Mouse (Mus musculus) mouse trophoblast stem cell (cell line): Measurements from ENCODE around the gene Gm37240.

Experiments
- in situ Hi-C, 2 experiments: fragments of 300-500 bp; cut with MseI, MboI; formaldehyde crosslinking; loops; 2 replicates in 1 of 2; 3 replicates in 1 of 2; pipeline ENCODE4 v1.15.1; 2025

Gm37240 gene

DNA sequence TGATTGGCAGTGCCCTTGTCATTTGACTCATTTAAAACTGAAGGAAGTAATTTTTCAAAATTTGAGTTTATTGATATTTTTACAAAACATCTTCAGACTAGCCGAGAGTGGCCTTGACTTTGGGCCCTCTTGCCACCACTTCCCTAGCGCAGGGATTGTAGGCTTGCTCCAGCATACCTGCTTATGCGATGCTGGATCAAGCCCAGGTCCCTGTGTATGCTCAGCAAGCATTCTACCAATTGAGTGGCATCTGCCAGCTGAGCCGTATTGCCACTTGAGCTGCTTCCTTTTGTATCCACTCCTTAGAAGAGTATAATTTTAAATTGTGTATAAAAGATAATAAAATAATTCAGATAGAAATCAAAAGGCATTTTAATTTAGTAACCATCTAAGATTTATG lies 1046.0 kb downstream of the Gm37240 start:
- in situ Hi-C loops: loop anchor here (5.0 to 10.0 kb wide), 2 partner anchors 146 to 149 kb away; no protein-coding TSS in a partner anchor

DNA sequence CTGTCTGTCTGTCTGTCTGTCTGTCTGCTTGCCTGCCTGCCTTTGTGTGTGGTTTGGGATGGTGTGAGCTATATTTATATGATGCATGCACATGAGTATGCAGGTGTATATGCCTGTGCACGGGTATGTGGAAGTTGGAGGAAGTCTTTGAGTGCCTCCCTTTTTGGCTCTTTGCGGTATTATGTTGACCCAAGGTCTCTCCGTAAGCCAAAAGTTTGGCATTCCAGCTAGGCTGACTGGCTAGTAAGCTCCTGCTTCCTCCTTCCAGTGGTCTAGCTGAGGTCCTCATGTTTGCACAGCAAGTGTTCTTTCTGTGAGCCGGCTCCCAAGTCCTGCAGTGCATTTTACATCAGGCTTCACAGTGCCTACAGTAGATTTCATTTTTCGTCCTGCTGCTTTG lies 1047.8 kb downstream of the Gm37240 start:
- in situ Hi-C loops: no loop called here

DNA sequence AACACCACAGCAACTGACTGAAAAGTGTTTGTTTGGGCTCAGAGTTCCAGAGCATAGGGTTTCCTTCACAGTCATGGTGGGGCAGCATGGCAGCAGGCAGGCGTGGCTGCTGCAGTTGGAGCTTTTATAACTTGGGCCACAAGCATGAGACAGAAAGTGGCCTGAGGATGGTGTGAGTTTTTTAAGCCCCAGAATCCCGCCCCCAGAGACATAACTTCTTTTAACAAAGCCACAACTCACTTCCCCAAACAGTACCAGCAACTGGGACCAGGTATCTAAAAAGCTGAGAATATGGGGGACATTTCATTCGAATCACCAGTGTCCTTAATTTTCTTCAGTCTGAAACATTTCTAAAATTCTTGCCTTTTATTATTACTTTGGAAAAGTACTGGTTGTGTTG lies 1049.3 kb downstream of the Gm37240 start:
- in situ Hi-C loops: no loop called here

DNA sequence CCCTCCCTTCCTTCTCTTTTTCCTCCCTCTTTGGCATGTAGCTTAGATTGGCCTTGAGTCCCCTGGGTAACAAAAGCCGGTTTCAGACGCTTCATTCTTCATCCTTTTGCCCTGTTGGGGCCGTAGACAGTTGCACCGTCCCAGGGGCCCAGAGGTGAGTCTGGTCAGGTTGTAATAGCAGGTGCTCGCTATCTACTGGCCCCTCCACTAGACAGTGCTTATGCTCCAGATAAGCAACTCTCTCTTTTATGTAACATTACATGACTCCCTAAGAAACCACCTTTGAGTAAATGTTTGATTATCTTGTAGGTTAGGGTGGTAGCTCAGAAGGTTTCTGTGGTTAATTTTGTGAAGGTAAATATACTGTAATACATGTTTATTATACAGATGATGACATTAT lies 1051.3 kb downstream of the Gm37240 start:
- in situ Hi-C loops: no loop called here

DNA sequence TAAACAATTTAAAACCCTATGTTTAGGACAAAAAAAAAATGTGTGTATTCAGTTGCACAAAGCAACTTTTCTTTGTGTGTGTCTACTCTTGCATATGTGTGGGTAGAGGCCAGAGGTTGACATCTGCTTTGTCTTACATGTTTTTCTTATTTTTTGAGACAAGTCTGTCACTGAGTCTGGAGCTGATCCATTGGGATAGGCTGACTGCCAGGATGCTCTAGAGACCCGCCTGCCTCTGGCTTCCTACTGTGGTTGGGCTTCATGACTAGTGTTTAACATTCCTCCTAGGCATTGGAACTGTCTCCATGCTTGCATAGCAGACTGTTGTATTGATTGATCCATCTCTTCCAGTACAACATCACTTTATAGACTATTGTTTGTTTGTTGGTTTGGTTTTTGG lies 1058.0 kb downstream of the Gm37240 start:
- in situ Hi-C loops: no loop called here

DNA sequence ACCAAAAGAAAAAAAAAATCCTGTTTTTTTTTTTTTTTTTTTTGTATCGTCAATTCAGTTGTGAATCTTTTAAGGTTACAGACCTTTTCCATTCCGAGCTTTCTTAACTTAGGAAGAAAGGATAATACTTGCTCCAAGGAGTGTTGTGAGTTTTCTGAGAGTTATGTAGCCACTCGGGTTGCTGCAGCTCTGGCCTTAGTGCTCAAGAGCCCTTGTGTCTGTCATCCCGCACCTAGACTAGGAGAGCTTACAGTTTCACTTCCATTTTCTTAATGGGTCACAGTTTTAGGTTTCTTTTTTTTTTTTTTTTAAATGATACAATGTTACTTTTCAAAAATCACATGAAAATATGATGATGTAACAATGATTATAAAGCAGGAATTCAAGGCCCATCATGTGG lies 1059.7 kb downstream of the Gm37240 start:
- in situ Hi-C loops: no loop called here

DNA sequence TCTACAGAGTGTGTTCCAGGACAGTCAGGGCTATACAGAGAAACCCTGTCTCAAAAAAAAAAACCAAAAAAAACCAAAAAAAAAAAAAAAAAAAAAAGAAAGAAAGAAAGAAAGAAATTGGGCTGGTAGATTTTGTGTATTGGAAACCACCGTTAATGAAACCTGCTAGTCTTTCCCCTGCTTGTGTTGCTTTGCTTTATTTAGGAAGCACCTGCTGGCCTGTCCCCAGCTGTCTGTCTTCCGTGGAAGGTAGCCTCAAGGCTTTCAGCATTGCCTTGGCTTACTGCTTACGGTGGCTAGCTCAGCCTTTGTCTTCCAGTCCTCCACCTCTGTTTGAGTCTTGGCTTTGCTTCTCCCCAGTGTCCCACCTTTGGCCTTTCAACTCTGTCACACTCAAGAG lies 1060.4 kb downstream of the Gm37240 start:
- in situ Hi-C loops: no loop called here

DNA sequence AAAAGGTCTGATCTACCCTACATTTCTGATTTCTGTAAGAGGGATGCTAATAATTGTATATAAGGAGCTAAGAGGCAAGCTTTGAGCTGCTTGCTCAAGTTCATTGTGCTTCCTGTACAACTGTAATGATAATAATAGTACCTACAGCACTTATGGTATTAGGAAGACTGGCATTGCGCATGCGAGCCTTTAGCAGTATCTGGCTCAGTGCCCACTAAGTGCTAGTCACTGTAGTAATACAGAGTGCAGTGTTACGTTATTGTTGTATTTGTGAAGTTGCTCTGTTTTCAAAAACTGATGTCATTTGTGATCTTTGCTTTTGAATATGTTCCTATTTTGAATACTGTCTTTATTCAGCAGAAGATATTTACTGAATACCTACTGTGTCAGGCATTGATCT lies 1060.9 kb downstream of the Gm37240 start:
- in situ Hi-C loops: no loop called here

DNA sequence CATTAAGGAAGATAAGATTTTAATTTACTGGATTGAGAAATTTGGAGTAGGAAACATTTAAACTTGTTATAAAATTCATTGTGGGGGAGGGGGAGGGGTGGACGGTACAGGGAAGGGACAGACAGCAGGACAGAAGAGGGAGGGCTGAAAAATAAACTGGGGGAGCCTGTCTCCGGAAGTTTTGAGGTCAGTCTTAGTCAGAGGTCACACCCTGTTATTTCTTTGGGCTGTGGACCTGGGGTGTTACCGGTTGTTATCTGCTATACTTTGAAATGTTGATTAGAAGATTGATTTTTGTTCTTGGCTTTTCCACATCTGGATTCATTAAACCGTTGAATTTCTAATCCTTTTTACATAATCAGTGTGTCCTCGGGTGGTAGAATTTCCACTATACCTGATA lies 1061.3 kb downstream of the Gm37240 start:
- in situ Hi-C loops: no loop called here

DNA sequence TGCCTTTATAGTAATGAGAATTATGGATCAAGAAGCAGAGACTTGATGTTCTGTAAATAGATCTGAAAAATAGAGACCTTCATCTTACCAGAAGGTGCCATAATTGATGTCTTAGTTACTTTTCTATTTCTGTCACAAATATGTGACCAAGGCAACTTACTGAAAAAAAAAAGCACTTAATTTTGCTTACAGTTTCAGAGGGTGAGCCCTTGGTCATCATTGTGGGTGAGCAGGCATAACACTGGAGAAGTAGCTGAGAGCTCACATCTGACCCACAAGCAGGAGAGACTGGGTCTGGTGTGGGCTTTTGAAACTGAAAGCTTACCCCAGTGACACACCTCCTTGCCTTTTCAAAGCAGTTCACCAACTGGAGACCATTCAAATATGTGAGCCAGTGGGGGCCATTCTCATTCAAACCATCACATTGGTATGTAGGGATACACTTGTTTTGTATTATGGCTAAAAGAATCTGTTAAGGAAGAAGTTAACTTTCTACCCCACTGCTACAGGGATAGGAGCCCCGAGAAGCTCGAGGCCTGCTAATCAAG lies 1066.6 kb downstream of the Gm37240 start:
- in situ Hi-C loops: no loop called here

DNA sequence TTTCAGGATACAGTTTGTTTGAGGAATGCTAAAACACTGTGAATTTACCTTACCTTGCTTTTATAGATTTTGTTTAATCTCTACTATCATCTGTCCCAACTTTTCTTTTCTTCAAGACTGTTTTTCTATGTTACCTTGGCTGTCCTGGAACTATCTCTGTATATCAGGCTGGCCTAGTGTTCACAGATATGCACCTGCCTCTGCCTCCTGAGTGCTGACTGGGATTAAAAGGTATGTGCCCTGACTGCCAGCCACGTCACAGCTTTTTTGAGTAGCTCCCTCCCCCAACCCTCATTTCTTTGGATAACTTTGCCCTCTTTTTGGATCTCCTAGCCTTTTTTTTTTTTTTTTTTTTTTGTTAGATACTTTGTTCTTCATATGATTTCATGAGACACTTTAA lies 1070.4 kb downstream of the Gm37240 start:
- in situ Hi-C loops: no loop called here

DNA sequence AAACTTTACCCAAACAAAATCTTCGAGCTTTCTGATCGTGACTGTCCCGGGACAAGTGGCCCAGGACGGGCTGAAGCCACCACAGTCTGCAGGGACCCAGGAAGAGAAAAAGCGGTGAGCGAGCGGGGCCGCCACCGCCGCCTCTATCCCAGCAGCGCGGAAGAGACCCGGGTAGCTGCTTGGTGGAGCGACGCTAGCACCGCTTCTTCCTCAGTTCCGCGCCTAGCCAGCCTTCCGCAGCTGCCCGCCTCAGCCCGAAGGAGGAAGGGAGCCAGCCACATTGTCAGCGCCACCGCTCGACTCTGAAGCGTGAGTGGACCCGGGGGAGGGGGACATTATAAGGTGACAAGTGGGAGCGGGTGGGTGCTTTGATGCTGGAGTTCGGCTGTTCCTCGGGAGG lies 1071.9 kb downstream of the Gm37240 start:
- in situ Hi-C loops: no loop called here

DNA sequence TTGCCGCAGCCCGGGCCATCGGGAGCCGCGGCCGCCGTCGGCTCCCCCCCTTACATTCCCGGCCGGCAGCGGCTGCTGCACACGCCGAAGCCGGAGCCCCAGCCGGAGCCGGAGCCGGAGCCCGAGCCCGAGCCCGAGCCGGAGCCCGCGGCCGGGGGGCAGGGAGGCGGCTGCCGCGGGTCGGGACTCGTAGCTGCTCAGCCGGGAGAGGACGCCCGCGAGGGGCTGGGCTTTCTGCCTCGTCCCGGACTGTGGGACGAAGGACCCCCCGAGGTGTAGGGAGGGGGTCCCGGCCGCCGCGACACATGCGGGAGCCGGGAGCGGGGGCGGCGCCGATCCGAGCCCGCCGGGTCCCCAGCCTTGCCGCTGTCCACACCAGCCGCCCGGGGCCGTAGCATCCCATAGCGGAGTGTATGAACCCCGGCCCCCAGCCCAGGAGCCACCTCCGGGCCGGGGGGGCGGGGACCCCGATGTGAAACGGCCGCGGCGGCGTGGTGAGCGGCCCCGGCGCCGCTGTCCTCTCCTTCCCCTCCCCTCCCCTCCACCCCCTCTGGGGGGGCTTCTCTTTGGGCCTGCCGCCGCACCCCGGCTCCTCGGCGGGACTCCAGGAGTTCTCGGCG lies 1072.4 kb downstream of the Gm37240 start, which contains the start of gene Fbxw7:
TSS of gene Fbxw7 (plus strand) at position 507 of the 620 bp plus-strand sequence.
- in situ Hi-C loops: no loop called here

DNA sequence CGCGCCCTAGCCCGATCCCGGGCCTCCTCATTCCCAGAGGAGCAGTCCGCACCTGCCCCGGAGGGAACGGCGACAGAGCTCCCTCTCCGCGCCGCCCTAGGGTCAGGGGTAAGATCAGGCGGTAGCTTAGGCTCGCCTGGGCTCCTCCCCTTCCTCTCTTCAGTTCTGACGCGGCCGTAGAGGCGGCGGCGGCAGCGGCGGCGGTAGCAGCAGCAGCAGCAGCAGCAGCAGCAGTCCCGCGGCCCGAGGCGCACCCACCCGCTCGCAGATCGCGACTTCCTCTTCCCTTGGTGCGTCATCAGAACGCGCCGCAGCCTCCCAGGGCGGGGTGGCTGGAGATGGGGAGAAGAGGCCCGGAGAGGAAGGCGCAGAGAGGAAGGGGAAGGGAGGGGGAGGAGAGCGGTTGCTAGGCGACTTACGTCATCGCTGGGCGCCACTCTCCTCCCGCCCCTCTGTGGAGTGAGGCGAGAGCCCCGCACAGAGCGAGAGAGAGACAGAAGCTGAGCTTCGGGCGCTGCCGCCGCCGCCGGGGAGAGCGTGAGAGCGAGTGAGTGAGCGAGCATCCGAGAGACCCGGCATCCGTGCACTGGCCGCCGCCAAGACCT lies 1073.1 kb downstream of the Gm37240 start:
- in situ Hi-C loops: no loop called here

DNA sequence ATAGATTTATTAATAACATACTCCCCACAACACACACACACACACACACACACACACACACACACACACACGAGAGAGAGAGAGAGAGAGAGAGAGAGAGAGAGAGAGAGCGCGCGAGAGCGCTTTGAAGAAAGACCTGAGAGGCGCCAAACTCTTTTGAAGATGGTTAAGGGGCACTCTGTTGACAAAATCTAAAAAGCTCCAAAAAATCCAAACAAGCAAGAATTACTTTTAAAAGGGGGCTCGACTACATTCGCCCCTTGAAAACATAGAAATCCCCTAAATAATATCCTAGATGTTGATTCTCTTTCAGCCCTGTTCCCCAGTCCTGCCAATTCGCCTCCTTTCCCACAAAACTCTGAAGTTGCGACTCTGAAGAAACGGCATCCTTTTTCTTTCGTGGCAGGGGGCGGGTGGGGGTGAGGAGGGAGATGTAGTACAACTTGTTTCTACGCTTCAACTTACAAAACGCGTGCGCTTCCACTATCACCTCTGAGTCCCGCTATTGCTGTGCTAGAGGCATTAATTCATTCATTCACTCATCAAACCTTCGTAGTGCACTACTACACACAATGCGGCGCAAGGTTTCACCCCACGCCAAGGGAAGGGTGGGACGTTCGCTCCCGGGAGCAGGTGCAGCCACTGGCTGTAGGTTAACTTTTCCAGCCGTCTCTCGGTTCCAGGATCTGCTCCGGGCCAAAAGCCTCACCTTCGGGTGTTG lies 1073.7 kb downstream of the Gm37240 start:
- in situ Hi-C loops: no loop called here

DNA sequence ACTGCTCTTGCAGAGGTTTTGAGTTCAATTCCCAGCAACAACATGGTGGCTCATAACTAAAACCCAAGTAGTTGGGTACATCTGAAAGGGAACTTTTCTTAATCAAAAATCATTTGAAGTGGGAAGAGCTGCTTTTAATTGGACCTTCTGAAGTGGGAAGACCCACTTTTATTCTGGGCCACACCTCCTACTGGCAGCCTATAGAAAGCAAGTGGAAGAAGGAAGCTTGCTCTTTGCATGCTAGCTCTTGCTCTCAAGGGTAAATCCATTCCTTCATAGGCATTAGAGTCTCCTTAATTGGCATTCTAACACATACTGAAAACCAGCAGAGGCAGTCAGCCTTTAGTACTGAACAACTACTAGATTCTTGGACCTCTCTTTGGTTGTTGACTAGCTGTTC lies 1076.5 kb downstream of the Gm37240 start:
- in situ Hi-C loops: no loop called here

DNA sequence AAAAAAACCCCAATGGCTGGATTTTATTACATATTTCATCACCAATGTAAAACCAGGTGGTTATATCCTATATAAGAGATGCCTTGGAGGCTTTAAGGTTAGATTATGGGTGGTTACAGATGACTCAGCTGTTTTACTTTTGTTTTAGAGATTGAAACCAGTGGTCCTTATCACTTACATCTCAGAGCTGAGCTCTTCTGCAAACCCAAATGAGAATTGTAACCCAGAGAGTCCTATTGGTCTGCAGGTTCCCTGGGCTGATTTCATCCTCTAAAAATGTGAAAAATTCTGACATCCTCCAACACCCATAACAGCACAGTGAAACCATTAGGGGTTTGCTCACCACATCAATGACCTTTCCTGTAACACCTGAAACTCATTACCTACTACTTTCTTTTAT lies 1078.4 kb downstream of the Gm37240 start:
- in situ Hi-C loops: no loop called here

DNA sequence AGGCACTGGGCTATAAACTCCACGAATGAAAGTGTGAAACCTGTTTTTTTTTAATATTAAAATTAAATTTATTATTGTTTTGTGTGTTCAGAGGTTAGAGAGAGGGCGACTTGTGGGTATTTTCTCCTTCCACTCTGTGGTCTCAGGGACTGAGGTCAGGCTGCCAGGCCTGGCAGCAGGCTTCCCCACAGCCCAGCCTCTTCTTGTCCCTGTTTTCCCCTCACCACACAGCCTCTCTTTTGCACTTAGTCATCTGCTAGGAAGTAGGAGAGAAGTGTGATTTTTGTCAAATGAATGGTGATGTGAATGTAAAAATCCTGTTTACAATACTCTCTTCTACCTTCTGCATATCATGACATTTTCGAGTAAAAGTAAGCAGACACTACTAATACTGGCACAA lies 1079.5 kb downstream of the Gm37240 start:
- in situ Hi-C loops: no loop called here

DNA sequence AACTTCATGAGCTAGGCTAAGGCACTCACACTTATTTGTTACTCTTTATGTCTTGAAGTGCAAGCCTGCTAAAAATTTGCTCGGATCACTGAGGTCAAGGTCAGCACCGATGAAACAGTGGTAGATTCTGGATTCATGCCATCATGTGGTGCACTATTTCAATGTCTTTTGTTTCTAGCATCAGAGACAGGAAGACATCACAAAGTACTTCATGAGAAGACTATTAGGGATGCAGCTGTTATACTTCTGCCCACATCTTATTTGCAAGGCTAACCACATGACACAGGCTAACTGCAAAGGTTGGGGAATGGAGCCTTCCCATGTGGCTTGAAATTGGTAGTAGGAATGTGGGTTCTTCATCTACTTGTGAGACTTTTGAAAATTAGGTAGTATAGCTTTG lies 1081.1 kb downstream of the Gm37240 start:
- in situ Hi-C loops: no loop called here

DNA sequence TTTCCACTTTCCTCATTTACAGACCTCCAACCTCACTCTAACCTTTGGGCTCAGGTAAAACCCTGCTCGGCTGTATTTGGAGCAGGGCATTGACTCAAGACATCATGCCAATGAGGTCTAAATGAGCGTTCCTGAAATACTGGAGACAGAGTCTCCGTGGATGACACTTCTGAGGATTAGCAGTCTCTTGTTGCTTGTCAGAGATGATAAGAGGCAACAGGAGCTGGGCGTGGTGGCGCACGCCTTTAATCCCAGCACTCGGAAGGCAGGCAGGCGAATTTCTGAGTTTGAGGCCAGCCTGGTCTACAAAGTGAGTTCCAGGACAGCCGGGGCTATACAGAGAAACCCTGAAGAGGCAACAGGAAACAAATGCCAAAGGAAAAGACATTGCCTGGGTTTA lies 1083.3 kb downstream of the Gm37240 start:
- in situ Hi-C loops: no loop called here

DNA sequence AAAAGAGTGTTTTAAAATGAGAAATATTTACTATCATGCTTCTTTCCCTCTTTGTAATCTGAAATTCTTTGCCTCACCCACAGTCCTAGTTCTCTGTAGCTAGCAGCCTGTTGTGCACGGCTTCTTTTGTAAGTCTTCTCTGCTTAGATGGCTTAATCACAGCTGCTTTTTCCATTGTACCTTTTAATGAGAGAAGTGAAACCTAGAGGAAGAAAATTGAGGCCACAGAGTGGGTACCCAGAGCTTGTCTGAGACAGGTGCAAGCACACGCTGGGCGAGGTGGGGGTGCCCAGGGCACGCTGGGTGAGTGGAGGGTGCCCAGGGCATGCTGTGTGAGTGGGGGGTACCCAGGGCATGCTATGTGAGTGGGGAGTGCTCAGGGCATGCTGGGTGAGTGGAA lies 1099.4 kb downstream of the Gm37240 start:
- in situ Hi-C loops: no loop called here

DNA sequence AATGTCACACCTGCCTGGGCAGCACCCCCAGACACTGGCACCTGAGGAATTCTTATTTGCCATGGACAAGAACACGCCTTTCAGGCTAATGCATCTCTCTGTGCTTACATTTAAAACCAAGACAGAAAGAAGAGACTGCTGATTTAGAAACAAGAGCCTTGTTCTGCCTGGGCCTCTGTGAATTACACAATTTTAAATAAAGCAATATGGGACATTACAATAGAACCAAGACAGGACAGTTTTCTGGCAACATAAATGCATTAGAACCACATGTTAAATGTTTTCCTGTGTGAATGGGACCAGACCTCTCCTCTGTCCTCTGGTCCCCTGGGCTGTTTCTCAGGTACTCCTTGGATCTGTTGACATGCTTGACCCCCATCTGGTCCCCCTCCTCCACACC lies 1111.2 kb downstream of the Gm37240 start:
- in situ Hi-C loops: no loop called here

DNA sequence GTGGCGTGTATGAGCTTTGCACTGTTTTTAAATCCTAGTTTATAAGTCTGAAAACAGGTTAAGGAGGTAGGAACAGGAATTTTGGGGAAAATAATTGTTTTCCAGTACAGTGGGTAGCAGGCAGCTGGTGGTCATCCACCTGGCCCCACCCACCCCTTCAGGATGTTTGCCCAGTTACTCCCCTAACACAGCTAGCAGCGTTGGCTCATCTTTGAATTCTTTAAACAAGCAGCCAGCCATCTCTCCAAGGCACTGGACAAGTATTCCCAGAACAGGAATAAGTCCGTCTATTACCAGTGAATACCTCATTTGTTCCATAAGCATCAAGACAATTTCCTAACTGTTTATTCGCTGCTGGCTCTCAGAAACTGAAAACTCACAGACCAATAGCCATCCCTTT lies 1111.7 kb downstream of the Gm37240 start:
- in situ Hi-C loops: no loop called here
